Mouse (Mus musculus) heart, adult 2 months (tissue): ENCODE measurements at regions not wholly inside any gene's neighbourhood (a gene's known extent, or its start where the extent isn't known, plus 50 kb on each side); places are given as distances from the start of the nearest gene placed in this dataset.

Source experiments
- DNase-seq, 2 experiments: peaks; one replicate each; pipeline ENCODE4 v3.0.0; 2021
- H3K27ac ChIP-seq: fragments of 200-600 bp; 2 replicates; pipeline ENCODE4 v1.8.1; 2022
- H3K27me3 ChIP-seq: fragments of 200-500 bp; 2 replicates; pipeline ENCODE4 v1.6.1; 2012; ENCODE audit warnings: mild to moderate bottlenecking, low read length, inconsistent platforms, mixed read lengths; ENCODE audit not compliant: control insufficient read depth, insufficient read depth
- H3K36me3 ChIP-seq: fragments of 200-500 bp; 2 replicates; pipeline ENCODE4 v1.6.1; 2012; ENCODE audit warnings: low read length, inconsistent platforms; ENCODE audit not compliant: control insufficient read depth, insufficient read depth
- H3K4me1 ChIP-seq: fragments of 200-500 bp; 2 replicates; pipeline ENCODE4 v1.6.1; 2011; ENCODE audit warnings: low read length; ENCODE audit not compliant: control insufficient read depth, insufficient read depth
- H3K4me3 ChIP-seq: fragments of 200-600 bp; 2 replicates; pipeline ENCODE4 v1.8.1; 2022
- H3K79me2 ChIP-seq: fragments of 200-500 bp; replicated peaks from 2 replicates; pipeline ENCODE4 v1.6.1; 2012; ENCODE audit warnings: mild to moderate bottlenecking, inconsistent platforms, low read length, moderate library complexity, mixed read lengths; ENCODE audit not compliant: control insufficient read depth, insufficient read depth
- H3K9ac ChIP-seq: fragments of 200-500 bp; 2 replicates; pipeline ENCODE4 v1.6.1; 2012; ENCODE audit warnings: low read depth, mild to moderate bottlenecking, control low read depth, inconsistent platforms, low read length, mixed read lengths
- CTCF ChIP-seq: fragments of 200-600 bp; IDR thresholded peaks from 2 replicates; pipeline ENCODE4 v1.8.1; 2022; ENCODE audit warnings: antibody characterized with exemption, mild to moderate bottlenecking, moderate library complexity
- EP300 ChIP-seq: fragments of 200-500 bp; IDR thresholded peaks from 2 replicates; pipeline ENCODE4 v1.6.1; 2011; ENCODE audit warnings: low read depth, low read length, control low read depth; ENCODE audit not compliant: insufficient read depth
- POLR2A ChIP-seq: fragments of 200-500 bp; IDR thresholded peaks from 2 replicates; pipeline ENCODE4 v1.6.1; 2011; ENCODE audit warnings: mild to moderate bottlenecking, low read depth, low read length, control low read depth; ENCODE audit not compliant: insufficient read depth
- WGBS: fragments of 180-500 bp; shearing (Covaris S2); methylation state at CpG from one replicate; pipeline ENCODE4 v1.1.7; 2018; 5-methylcytosine and 5-hydroxymethylcytosine counted together
- intact Hi-C: fragments of 180-260 bp; cut with DNase I; formaldehyde crosslinking; loops from one replicate; pipeline ENCODE4 v1.15.1; 2025

DNA sequence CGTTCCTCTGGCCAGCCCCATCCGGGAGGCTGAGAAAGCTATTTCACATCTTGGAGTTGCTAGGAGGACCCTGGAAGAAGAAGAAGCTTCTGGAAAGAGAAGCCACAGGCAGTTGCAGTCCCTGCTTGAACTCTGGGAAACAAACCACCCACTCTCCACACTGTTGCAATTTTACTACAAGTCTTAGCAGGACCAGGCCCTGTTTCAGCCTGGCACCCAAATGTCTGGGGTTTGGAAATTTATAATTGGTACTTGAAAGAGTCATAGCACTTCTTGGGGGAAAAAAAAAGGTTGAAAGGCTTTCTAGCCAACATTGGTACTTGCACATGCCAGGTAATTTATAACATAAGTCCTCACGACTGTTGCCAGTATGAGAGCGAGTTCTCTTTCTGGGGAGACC is 57.9 kb upstream of the Neo1 start:
- Histone ChIP-seq H3K79me2 (no peaks in the 10 kb centered on the region), H3K4me1 (no peaks in the 10 kb centered on the region), H3K9ac (no peak overlapping the region), H3K36me3 (no peaks in the 10 kb centered on the region), H3K27me3 (no peaks in the 10 kb centered on the region), H3K27ac (no peak overlapping the region), H3K4me3 (no peak overlapping the region)
- no peak for DNase-seq
- 81% methylated on average over 4 of the region's 4 CpGs for WGBS
- intact Hi-C loops = no loop called here
- TF ChIP-seq EP300 = no peak
- no peak for TF ChIP-seq POLR2A
- TF ChIP-seq CTCF = no peak

DNA sequence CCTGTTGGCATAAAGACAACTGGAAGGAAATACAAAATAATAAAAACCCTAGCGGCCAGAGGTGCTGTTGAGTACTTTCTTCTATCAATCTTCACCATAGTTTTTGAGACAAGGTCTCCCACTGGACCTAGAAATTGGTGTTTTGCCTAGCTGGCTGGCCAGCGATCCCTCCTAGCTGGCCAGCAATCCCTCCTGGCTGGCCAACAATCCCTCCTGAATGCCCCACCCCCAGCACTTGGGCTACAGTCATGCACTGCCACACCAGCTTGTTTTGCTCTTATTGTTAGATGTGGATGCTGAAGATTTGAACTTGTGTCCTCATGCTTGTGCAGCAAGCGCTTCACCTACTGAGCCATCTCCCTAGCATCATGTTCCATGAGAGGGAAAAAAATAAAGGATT is 54.9 kb upstream of the Neo1 start:
- 81% methylated on average over 3 of the region's 3 CpGs for WGBS
- Histone ChIP-seq H3K79me2 (no peaks in the 10 kb centered on the region), H3K4me3 (no peak overlapping the region), H3K36me3 (no peaks in the 10 kb centered on the region), H3K4me1 (no peaks in the 10 kb centered on the region), H3K27me3 (no peaks in the 10 kb centered on the region), H3K9ac (no peak overlapping the region), H3K27ac (no peak overlapping the region)
- DNase-seq = peak; percentile 41 to 50
- intact Hi-C loops = no loop called here
- TF ChIP-seq POLR2A (no peak), EP300 (no peak), CTCF (no peak)

DNA sequence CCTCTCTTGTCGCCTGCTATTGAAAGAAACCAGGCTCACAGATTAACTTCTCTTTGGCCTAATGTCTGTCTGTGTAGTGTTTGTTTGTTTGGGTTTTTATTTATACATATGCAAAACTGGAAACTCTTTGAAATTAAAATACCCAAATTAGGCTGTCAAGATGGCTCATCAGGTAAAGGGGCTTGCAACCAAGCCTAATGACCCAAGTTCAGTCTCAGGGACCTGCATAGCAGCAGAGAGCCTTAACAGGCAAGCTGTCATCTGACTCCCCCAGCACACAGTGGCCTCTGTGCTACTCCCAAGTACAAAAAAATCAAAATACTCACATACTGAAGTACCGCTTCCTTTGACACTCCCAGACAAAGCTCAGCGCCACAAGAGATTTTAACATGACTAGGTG is 51.5 kb upstream of the Neo1 start:
- WGBS = 85% methylated on average over 3 of the region's 3 CpGs
- intact Hi-C loops = no loop called here

DNA sequence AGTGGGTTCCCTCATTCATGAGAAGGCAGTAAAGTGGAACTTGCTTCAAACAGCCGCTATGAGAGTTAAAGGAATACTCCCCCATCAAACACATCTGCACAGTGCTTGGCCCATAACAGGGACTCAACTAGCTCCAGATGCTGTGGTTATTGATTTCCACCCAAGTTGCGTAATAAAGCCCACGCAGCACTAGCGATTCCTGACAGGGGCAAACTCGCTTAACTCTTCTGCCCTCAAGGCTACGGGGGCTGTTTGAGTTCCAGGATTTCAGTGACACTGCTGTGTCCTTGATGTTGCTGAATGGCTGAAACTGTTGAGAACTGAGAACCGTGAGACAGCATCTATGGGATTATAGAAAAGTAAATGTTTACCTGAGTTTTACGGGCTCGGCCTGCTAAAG is 50.9 kb upstream of the Neo1 start:
- H3K27ac ChIP-seq = no peak overlapping the region
- DNase-seq = no peak
- intact Hi-C loops = no loop called here
- 85% methylated on average over 9 of the region's 9 CpGs for WGBS
- no peaks in the 10 kb centered on the region; the same call in 1 of the 2 replicates for H3K4me1 ChIP-seq
- H3K27me3 ChIP-seq = no peaks in the 10 kb centered on the region
- H3K4me3 ChIP-seq = no peak overlapping the region
- no peaks in the 10 kb centered on the region for H3K36me3 ChIP-seq
- H3K79me2 ChIP-seq = no peaks in the 10 kb centered on the region
- H3K9ac ChIP-seq = no peak overlapping the region
- no peak for TF ChIP-seq EP300
- no peak for TF ChIP-seq POLR2A
- TF ChIP-seq CTCF = no peak

More for the DNA sequence above, 51.5 kb upstream of the Neo1 start:
- H3K9ac ChIP-seq = no peak overlapping the region
- H3K27ac ChIP-seq = no peak overlapping the region
- no peaks in the 10 kb centered on the region; the same call in 1 of the 2 replicates for H3K4me1 ChIP-seq
- H3K36me3 ChIP-seq = no peaks in the 10 kb centered on the region
- H3K79me2 ChIP-seq = no peaks in the 10 kb centered on the region
- H3K27me3 ChIP-seq = no peaks in the 10 kb centered on the region
- no peak for DNase-seq
- TF ChIP-seq EP300 (no peak), CTCF (no peak), POLR2A (no peak)
- no peak overlapping the region for H3K4me3 ChIP-seq

DNA sequence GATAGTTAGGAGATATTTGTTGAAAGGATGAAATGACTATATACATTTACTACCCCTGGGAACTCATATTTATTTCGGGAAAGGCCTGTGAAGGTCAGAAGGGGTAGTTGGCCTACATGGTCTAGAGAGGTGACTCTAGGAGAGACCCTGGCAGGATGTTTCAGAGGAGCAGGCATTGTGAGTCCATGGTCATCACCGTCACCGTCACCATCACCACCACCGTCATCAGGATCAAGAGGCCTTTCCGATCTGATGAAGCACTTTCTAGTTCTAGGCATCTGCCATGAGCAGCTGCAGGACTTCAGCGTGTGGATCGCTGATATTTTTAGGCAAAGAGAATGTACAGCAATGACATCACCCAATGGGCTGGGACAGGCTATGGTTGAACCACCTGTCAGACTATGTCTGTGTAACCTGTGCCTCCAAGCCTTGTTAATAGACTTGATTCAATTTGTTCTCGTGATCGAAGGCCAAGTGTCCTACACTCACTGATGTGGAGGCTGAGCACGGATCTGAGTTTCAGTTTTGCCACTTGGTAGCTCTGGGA is 50.4 kb upstream of the Neo1 start:
- DNase-seq = no peak
- no peak overlapping the region for H3K9ac ChIP-seq
- no peaks in the 10 kb centered on the region; the same call in 1 of the 2 replicates for H3K4me1 ChIP-seq
- no peaks in the 10 kb centered on the region for H3K79me2 ChIP-seq
- H3K36me3 ChIP-seq = no peaks in the 10 kb centered on the region
- H3K27ac ChIP-seq = no peak overlapping the region
- TF ChIP-seq POLR2A (no peak), EP300 (no peak), CTCF (no peak)
- 85% methylated on average over 10 of the region's 10 CpGs for WGBS
- H3K4me3 ChIP-seq = no peak overlapping the region
- no peaks in the 10 kb centered on the region for H3K27me3 ChIP-seq
- intact Hi-C loops = no loop called here
